Mouse (Mus musculus) CH12.LX (cell line): ENCODE data around the gene Pink1.

Experiments
- CTCF ChIP-seq, 2 experiments: IDR thresholded peaks in 1 of 2; conservative IDR thresholded peaks in 1 of 2; 2 replicates each; pipeline ENCODE4 v1.5.1; 2011 to 2012; ENCODE audit warnings: low read depth in 2 of 2, low read length in 2 of 2, improper control_type of control experiment in 1 of 2, inconsistent platforms in 1 of 2, mild to moderate bottlenecking in 1 of 2, moderate library complexity in 1 of 2
- ELF1 ChIP-seq: IDR thresholded peaks from 2 replicates; pipeline ENCODE4 v1.6.1; 2014; ENCODE audit warnings: low read depth, mild to moderate bottlenecking, inconsistent platforms, low read length, improper control_type of control experiment
- EP300 ChIP-seq: IDR thresholded peaks from 2 replicates; pipeline ENCODE4 v1.6.1; 2011; ENCODE audit warnings: low read length, improper control_type of control experiment
- ETS1 ChIP-seq: conservative IDR thresholded peaks from 2 replicates; pipeline ENCODE4 v1.6.1; 2012; ENCODE audit warnings: low read depth, mild to moderate bottlenecking, inconsistent platforms, low read length, improper control_type of control experiment, moderate library complexity
- HCFC1 ChIP-seq: IDR thresholded peaks from 2 replicates; pipeline ENCODE4 v1.6.1; 2012; ENCODE audit warnings: low read depth, mild to moderate bottlenecking, inconsistent platforms, low read length, improper control_type of control experiment
- JUND ChIP-seq: conservative IDR thresholded peaks from 2 replicates; pipeline ENCODE4 v1.6.1; 2011; ENCODE audit warnings: low read depth, low read length, improper control_type of control experiment
- POLR2A ChIP-seq: IDR thresholded peaks from 2 replicates; pipeline ENCODE4 v1.6.1; 2011; ENCODE audit warnings: low read depth, mild to moderate bottlenecking, improper control_type of control experiment, low read length
- RCOR1 ChIP-seq: conservative IDR thresholded peaks from 2 replicates; pipeline ENCODE4 v1.6.1; 2012; ENCODE audit warnings: low read depth, mild to moderate bottlenecking, inconsistent platforms, low read length, improper control_type of control experiment
- TBP ChIP-seq: conservative IDR thresholded peaks from 2 replicates; pipeline ENCODE4 v1.6.1; 2011; ENCODE audit warnings: low read depth, low read length, improper control_type of control experiment
- TCF12 ChIP-seq: IDR thresholded peaks from 2 replicates; pipeline ENCODE4 v1.6.1; 2014; ENCODE audit warnings: low read depth, mild to moderate bottlenecking, inconsistent platforms, low read length, improper control_type of control experiment
- USF2 ChIP-seq: conservative IDR thresholded peaks from 2 replicates; pipeline ENCODE4 v1.6.1; 2011; ENCODE audit warnings: low read depth, low read length, improper control_type of control experiment

GRCm38 (mm10) chr4:138311595-138311994 lies 14.5 kb downstream of the Pink1 start:
- peak; percentile 75 to 91 for TF ChIP-seq CTCF (conservative IDR thresholded peaks at IDR 0.05 in 1 of 2, IDR thresholded peaks at IDR 0.05 in 1 of 2; ENCODE audit: low read depth in 2 of 2, low read length in 2 of 2)
- TF ChIP-seq HCFC1, result no peak
- no peak for TF ChIP-seq POLR2A
- no peak for TF ChIP-seq TBP
- TF ChIP-seq USF2, result no peak
- TF ChIP-seq EP300, result no peak
- TF ChIP-seq ETS1, result no peak
- TF ChIP-seq JUND, result no peak
- TF ChIP-seq ELF1, result no peak
- TF ChIP-seq RCOR1, result no peak
- TF ChIP-seq TCF12, result no peak
